Mouse (Mus musculus) urinary bladder, postnatal 4 days (tissue): ENCODE measurements around the gene Clec16a.

Experiments used
- DNase-seq, 2 experiments: peaks; one replicate each; pipeline ENCODE4 v3.0.0; 2021 to 2022; ENCODE audit warnings: low spot score in 2 of 2

Gene Clec16a

GRCm38 (mm10) chr16:10642857-10643633 is 97.9 kb downstream of the Clec16a start:
- no peak for DNase-seq

DNA sequence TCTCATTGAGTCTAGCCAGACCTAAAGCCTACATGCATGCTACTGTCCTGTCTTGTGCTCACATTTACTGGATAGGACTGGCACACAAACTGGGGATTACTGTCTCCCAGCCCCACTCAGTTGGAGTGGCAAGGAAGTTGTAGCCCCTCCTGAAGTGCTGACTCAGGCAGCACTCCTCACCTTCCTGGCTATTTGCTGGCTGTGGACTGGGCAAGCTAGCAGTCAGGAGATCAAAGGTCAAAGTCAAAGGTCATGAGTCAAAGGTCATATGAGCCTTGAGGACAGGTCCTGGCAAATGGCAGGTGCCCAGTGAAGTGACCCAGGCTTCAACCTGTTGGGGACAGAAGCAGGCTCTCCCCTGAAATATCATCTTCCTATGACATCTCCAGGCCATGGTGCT is 99.1 kb downstream of the Clec16a start:
- DNase-seq = no peak

DNA sequence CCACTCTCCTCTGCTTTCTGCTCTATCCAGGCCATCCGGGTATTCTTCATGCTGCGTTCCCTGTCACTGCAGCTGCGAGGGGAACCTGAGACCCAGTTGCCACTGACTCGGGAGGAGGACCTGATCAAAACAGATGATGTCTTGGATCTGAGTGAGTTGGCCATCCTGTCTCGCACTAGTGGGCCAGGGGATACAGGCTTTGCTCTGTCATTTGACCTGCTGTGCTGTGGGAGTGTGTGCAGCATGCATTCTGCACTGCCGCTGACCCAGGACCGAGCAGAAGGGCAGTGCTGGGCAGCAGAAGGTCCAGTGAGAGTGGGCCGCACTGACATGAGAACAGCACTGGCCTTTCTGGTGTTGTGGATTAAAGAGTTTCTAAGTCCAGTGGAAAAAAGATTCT is 99.6 kb downstream of the Clec16a start:
- DNase-seq = no peak

DNA sequence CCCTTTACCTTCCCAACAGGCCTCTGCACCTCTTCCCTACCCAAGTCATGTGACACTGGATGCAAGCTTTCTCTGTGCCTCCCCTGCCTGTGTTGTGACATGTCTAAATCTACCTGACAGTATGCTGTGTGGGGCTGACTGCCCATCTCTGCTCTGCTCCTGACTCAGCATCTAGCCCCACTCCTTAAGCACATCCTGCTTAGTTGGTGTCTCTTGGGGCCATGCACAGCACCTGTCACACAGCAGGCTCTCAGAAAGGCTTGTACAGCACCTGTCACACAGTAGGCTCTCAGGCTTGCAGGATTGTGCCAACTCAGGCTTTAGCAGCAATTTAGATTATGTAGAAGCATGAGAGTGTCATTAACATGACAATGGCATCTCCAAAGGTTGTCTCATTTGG is 106.7 kb downstream of the Clec16a start:
- DNase-seq = no peak

- DNase-seq = no peak
Measured at GRCm38 (mm10) chr16:10652935-10653334, 107.8 kb downstream of the Clec16a start.

DNA sequence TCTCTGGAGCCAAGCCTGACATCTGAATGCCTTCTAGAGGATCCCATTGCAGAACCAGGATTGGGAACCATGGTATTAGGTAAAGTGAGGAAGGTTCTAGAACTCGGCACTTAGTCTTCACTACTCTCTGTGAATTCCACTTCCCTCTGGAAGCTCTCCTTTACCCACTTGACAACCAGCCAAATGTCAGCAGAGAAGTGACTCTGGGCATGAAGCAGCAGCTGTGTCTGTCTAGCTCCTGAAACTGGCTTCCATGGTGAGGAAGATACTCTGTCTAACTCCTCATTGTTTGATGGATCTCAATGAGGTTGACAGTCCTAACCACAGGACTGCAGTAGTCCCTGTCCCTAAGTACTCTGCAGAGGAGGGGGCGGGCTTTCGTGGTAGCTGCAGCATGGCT is 110.1 kb downstream of the Clec16a start:
- no peak for DNase-seq

DNA sequence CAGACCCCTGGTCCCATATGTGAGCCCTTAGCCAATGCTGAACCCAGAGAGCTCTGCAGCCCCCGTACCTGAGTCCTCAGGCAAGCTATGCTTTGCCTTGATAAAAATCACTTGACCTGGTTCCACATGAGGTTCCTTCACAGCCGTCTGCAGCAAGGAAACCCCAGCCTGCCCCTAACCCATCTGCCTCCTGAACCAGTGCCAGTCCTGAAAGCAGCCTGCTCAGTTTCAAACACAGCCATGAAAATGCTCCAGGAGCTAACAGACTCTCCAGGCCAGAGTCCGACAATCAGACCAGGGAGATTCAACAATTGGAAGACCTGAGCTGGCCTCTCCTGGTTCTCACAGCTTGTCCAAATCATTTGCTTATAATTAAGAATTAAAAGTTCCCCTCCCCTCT is 110.8 kb downstream of the Clec16a start:
- DNase-seq = no peak

DNA sequence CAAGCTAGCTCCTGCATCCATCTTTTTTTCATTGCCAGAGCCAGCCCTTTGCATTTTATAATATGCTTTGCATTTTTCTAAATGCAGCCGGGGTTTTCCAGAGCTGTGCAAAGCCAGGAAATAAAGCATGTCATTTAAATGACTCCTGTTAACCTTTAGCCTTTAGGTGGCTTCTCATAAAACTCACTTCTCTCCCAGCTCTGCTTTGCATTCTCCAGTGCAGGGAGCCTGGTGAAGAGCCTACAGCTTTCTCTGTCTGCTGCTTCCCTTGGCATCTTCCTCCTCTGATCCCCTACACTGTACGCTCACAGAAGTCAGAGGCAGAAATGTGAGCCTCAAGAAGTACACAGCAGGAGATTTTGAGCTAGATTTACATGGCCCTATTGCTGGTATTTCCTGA is 111.3 kb downstream of the Clec16a start:
- DNase-seq = no peak

DNA sequence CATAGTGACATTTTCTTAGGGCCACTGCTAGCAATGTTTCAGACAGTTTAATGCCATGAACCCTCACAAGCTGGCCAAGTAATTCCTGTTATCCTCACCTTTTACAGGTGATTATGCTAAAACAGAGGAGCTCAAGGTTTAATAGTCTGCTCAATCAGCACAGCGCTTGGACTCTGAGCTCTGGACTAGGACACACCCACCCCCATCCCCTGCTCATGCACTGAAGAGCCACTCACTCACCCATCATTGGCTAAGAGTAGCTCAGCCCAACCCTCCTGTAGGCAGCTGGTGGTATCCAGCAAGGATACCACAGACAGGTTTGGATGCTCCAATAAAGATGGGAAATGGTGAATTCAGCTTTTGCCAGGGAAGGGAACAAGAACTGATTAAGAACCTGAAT is 111.8 kb downstream of the Clec16a start:
- no peak for DNase-seq

DNA sequence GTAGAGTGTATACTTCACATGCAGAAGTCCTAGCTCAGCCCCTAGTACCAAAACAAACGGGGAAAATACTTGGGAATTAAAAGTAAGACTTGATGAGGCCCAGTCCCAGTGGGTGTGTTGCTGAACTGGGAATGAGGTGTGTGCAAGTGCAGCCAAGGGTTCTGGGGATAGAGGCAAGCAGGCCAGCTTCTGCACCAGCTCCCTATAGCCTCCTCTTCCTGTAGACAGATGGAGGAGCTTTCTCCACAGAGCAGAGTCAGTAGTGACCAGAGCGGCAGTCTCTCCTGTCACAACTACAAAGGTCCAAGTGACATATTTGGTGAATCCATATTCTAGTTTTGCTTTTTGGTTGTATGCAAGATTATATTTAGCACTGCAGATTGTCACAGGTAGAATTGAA is 114.1 kb downstream of the Clec16a start:
- DNase-seq = no peak

DNA sequence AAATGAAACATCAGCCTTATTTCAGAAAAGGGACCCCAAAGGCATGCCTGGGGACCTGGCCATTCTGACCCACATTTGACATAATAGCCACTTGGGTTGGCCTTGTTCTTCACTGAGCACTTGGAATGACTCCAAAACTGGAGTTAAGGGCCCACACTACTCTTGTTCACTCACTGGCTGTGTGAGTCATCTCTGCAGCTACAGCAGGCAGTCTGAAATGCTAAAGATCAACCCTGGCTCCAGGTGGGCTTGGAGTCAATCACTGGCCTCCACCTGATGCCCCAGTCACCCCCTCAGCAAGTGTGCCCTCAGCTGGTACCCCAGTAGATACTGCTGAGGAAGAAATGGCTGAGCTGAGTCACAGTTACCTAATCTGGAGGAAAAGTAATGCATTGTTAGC is 115.4 kb downstream of the Clec16a start:
- DNase-seq = no peak

DNA sequence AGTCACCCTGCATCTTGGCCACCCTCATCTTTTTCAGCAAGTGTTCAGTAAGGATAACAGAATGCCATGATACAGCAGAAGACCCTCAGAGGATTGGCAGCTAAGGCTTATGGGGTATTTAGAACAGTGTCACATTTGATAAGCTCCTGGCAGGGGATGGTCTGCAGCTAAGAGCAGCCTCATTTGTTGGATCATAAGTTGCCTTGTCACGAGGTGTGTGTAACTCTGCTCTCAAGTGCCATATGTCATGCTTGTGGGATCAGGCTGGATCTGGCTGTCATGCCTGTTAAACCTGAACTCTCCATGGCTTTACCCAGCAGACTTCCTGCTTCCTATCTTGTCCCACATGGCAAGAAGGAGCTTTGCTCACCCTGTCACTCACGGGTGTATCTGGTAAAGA is 116.2 kb downstream of the Clec16a start:
- DNase-seq = no peak

DNA sequence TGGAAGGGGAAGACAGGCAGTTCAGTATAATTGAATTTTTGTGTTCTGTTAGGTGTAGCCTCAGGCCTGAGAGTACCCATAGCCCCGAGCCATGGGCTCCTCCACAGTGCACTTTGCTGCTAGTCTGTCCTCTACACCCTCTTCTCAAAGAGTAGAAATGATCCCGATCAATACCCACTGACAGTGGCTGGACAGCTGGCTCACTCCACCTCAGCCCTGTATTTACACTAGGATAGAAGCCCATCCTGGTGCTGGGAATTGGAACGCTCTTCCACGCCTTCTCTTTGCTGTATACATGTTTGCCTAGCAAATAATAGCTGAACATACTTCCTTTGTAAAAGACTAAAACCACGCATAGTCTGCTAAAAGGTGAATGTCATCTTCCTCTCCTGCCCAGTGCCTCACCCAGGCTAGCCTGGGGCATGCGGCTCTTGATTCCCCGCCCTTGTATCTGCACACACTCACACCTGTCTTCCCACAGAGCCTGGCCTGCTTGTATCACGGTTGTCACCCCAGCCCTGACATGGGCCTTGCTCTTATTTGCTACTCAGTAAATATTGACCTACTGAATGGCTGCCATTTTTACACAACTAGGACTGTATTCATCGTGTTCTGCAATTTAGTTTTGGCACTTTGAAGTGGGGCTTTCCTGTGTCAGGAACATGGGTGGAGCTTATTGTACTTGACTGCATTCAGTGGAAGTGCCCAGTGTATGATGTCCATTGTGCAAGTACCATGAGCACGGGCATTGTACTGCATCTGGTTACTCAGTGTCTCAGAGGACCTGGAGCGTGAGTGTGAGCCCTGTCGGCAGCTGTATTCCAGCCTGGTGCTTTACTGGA is 119.0 kb downstream of the Clec16a start:
- no peak for DNase-seq

GRCm38 (mm10) chr16:10664921-10665894 is 120.1 kb downstream of the Clec16a start:
- DNase-seq = no peak

GRCm38 (mm10) chr16:10666766-10667165 is 121.6 kb downstream of the Clec16a start:
- DNase-seq = no peak

DNA sequence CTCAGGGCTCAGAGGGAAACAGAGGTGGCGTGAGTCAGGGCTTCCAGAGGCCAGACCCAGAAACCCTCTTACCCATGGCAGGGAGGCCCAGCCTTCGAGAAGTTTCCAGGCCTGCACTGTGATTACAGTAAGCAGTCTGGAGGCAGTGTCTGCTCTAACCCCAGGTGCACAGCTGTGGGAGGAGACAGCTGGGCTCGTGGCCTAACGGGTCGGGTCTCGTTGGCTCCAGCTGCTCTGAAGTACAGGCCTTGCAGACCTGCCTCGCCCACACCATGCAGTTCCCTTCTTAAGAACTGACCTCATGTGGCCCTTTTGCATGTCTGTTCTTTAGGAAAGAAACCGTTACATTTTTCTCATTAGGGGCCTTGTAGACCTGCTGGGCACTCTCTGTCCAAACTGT is 123.3 kb downstream of the Clec16a start:
- no peak for DNase-seq

DNA sequence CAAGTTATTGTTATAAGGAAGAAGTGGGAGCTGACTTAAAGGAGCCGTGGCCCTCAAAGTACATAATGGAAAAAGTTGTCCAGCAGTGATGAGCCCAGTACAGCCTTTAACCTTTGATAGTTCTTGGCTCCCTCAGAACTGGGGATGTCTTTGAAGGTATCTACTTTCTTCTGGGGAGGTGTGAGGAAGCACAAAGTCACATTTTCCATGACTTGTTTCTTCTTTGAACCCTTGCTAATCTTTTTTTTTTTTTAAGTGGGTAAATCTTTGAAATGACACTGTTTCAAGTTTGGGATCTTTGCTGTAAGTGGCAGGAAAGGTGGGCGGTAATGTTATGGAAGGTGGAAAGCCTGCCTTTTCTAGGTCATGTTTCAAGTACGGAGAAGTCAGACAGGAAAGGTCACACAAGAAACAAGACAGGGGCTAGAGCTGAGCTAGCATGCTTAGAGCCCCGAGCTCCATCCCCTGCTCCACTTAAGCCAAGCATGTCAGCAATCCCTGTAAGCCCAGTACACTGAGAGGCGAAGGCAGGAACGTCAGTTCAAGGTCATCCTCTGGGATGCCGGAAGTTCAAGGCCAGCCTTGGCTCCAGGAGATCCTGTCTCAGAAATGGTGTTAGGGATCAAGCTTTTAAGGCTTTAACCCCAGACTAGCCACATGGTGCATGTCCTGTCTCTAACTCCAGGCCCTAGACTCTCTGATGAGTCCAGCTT is 124.0 kb downstream of the Clec16a start:
- no peak for DNase-seq

DNA sequence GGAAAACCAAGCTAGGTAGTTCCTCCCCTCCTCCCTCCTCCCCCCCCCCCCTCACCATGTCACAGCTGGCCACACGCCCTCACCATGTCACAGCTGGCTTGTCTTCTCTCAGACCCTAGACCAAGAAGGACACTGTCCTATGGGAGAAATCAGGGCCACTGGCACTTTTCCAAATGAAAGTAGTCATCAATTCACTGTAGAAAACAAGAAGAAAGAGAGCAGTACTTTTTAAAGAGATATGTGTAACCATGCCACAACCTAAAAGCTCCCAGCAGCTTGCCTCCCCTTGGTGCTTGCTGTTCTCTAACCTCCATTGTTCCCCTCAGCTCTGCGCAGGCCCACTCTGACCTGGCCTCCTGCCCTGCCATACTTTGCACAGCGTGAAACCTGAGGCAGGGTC is 124.8 kb downstream of the Clec16a start:
- no peak for DNase-seq

DNA sequence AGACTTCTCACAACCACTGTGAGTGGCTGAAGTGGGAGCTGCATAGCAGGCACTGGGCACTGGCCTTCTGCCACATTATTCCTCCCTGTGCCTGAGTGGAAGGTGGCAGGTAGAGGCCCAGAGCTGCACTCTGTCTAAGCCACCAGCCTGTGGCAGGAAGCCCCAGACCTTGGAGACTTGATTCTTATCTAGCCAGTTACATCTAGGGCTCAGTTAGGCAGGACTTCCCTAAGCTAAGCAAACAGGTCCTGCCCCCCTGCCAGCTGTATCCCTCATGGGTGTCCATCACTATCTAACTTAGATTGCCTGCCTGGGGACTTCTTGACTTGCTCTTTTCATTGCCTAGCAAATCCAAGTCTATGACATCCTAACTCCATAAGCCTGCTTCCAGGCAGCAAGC is 127.4 kb downstream of the Clec16a start:
- no peak for DNase-seq

DNA sequence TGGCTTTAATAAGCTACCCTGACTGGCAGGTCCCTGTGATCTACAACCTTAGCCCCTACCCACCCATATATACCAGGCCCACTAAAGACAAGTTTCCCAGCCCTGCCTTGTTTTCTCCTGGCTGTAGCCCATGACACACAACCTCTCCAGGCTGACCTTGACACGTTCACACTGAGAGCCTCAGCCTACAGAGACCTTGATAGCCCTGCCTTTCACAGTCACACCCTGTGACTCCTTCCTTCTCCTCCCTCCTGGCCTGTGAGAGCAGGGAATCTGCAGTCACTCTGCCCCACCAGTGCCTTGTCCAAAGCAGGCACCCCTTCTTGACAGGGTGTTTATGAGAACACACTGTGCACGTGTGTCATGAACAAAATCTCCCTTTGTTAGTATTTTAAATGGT is 128.9 kb downstream of the Clec16a start:
- no peak for DNase-seq

DNA sequence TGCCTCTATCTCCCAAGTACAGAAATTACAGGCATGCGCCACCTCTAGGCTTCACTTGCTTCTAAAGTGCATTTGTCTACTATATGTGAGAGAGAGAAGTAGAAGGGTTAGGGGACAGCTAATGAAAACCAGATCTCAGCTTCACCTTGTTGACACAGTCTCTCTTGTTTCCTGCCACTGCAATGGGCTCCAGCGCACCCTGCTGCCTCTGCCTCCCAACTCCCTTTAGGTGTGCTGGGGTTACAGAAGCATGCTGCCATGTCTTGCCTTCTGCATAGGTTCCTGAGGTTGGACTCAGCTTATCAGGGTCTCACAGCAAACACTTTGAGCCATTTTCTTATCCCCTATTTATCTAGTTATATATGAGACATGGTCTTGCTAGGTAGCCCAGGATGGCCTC is 129.8 kb downstream of the Clec16a start:
- no peak for DNase-seq
